Mouse (Mus musculus) liver, embryonic 14.5 days (tissue): Measurements from ENCODE around the gene Nphs1.

Source experiments
- CTCF ChIP-seq: IDR thresholded peaks from 2 replicates; pipeline ENCODE4 v1.5.1; 2016; ENCODE audit warnings: antibody characterized with exemption, low read depth, control low read depth
- EP300 ChIP-seq: IDR thresholded peaks from 2 replicates; pipeline ENCODE4 v1.6.1; 2016; ENCODE audit warnings: antibody characterized with exemption, low read depth

- TF ChIP-seq CTCF: no peak
- no peak for TF ChIP-seq EP300
These were observed 23.0 kb upstream of the Nphs1 start for GRCm38 (mm10) chr7:30435156-30435555.
